Mouse (Mus musculus) erythroid progenitor cell, adult 5-6 weeks (primary cell): Measurements from ENCODE around the gene Sema5a. TPM values are rescaled to one million over a fixed set of nuclear protein-coding genes. Genes with fewer than 3 reads are reported as not detected.

ENCODE experiments used
- ATAC-seq: replicated peaks from 2 replicates; pipeline ENCODE4 v1.8.0; 2016; ENCODE audit warnings: moderate number of reproducible peaks, mild to moderate bottlenecking, moderate TSS enrichment, inconsistent platforms; ENCODE audit not compliant: poor library complexity, low FRiP score, severe bottlenecking
- total RNA-seq, 2 experiments: library from RNA; stranded (forward) in 1 of 2; stranded (reverse) in 1 of 2; fragments of 150-400 nt in 1 of 2; fragments of 186-747, 209-891 nt in 1 of 2; gene quantifications; 2 replicates each; pipeline versions ENCODE4 v1.2.3 to v1.2.4; 2015 to 2017; ENCODE audit warnings: low replicate concordance in 2 of 2

Sema5a gene
- total RNA-seq, 2 experiments from 2014 or later = not detected

- ATAC-seq = no peak
Observed at GRCm38 (mm10) chr15:32717298-32717985, 472.8 kb downstream of the Sema5a start.

GRCm38 (mm10) chr15:32718293-32718963 lies 473.8 kb downstream of the Sema5a start:
- ATAC-seq = no peak

GRCm38 (mm10) chr15:32718964-32719311 lies 474.3 kb downstream of the Sema5a start:
- no peak for ATAC-seq

GRCm38 (mm10) chr15:32730839-32731238 lies 486.2 kb downstream of the Sema5a start:
- no peak for ATAC-seq

Other genes with a start within 250 kb of the Sema5a start
- not detected in 2 replicates for gene Tas2r119, start 67.5 kb upstream of the Sema5a start, total RNA-seq (2015; ENCODE audit: low replicate concordance)
- not detected in 2 replicates for gene Tas2r119, start 67.5 kb upstream of the Sema5a start, total RNA-seq (2017; ENCODE audit: low replicate concordance)